Mouse (Mus musculus): ENCODE data around the gene Lefty1.

- no peak for TF ChIP-seq CTCF (IDR thresholded peaks at IDR 0.05; ENCODE audit: borderline replicate concordance, insufficient read depth, low read length)
- no peak for TF ChIP-seq POLR2A (IDR thresholded peaks at IDR 0.05; ENCODE audit: low read depth, low read length)
Observed at GRCm38 (mm10) chr1:180906461-180907147, 28.2 kb upstream of the Lefty1 start.

Measured in embryonic fibroblast, embryonic 13.5 days (primary cell).